Mouse (Mus musculus) cortical plate, adult 2 months (tissue): ENCODE measurements around the gene Gm26920.

Experiments used
- CTCF ChIP-seq: fragments of 200-500 bp; IDR thresholded peaks from 2 replicates; pipeline ENCODE4 v1.5.1; 2011; ENCODE audit warnings: mild to moderate bottlenecking, control low read depth, low read length; ENCODE audit not compliant: insufficient read depth; ENCODE audit errors: extremely low read depth
- POLR2A ChIP-seq: fragments of 200-500 bp; IDR thresholded peaks from 2 replicates; pipeline ENCODE4 v1.6.1; 2011; ENCODE audit warnings: mild to moderate bottlenecking, low read length, control low read depth; ENCODE audit not compliant: insufficient read depth; ENCODE audit errors: extremely low read depth

- TF ChIP-seq CTCF (no peak), POLR2A (no peak)
Measured at GRCm38 (mm10) chr7:30116076-30116475, 25.9 kb upstream of the Gm26920 start.
